Mouse (Mus musculus): ENCODE measurements around the gene Pou3f3.

DNA sequence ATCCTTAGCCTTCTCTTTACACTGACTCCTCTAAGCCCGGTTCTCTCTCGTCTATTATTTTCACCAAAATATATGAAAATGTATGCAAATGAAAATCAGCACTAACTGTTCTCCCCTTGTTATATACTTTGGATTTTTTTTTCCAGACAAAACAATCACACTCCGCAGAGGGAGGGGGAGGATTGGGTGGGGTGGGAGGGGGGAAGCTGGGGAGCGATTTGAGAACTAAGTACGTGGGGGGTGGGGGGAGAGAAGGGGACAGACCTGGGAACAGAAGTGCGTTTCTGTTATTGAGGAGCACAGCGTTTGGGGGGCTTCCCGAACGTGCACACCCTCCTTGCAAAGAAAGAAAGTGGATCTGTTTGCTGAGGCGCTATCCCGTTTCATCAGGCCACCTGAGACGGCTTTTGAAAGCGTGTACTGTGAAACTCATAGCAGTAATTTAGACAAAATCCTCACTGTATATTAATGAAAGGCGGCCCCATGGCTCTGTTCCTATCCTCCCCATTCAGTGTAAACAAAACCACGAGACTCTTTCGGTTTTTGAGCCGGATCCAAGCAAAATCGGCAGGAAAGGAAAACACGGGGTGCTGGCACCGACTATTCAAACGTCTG, 2.4 kb upstream of the Pou3f3 start:
- no peak for TF ChIP-seq MYOG (IDR thresholded peaks at IDR 0.05; ENCODE audit: control insufficient read depth in 1 of 3, insufficient read depth in 1 of 3, insufficient read length in 2 of 3, low read depth in 2 of 3)
- TF ChIP-seq POLR2A (IDR thresholded peaks at IDR 0.05; ENCODE audit: insufficient read length, low read depth), result no peak
- no peak for TF ChIP-seq CEBPB (IDR thresholded peaks at IDR 0.05; ENCODE audit: insufficient read depth, poor library complexity, severe bottlenecking)
- no peak for TF ChIP-seq E2F4 (IDR thresholded peaks at IDR 0.05; ENCODE audit: insufficient read depth)
- TF ChIP-seq USF1 (IDR thresholded peaks at IDR 0.05; ENCODE audit: low read depth), result no peak
